Mouse (Mus musculus) brain, adult 2 months (tissue): Measurements from ENCODE around the gene S100a4.

ENCODE experiments used
- DNase-seq: peaks from one replicate; pipeline ENCODE4 v3.0.0; 2011; ENCODE audit warnings: low read depth, low spot score

S100a4 gene

DNA sequence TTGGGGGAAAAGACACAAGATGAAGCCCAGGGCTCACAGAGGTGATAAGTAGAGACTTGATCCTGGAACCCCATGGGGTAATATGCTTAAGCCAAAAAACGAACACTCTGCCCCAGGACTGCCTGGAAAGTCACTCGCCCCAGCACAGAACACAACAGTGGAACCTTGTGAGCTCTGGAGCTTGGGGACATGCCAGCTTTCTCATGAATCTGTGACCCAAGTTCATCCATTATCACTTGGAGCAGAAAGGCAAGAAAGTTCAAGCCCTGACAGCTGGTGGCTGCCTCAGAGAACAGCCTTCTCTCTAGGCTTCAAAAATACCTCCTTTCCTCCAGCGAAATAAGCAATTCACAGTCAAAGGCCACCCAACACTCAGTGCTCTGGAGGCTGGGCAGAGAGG lies 4.2 kb upstream of the S100a4 start:
- DNase-seq, result no peak

DNA sequence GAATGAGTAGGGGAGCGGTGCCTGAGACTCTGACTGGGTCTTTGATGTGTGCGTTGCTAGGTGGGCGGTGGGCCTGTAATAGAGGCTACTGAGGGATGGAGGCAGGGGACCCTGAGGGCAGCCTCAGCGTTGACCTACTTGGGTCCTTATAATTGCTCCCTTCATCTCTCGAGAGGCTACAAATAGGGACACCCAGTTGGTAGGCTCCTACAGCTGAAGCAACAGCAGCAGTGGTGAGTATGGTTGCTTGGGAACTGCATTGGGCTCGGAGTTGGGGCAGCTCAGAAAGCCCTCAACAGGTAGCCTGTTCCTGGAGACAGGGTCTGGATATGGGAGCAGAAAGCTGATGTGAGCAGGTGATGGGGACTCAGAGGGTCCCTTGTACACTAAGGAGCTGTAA lies 3.5 kb upstream of the S100a4 start:
- no peak for DNase-seq

DNA sequence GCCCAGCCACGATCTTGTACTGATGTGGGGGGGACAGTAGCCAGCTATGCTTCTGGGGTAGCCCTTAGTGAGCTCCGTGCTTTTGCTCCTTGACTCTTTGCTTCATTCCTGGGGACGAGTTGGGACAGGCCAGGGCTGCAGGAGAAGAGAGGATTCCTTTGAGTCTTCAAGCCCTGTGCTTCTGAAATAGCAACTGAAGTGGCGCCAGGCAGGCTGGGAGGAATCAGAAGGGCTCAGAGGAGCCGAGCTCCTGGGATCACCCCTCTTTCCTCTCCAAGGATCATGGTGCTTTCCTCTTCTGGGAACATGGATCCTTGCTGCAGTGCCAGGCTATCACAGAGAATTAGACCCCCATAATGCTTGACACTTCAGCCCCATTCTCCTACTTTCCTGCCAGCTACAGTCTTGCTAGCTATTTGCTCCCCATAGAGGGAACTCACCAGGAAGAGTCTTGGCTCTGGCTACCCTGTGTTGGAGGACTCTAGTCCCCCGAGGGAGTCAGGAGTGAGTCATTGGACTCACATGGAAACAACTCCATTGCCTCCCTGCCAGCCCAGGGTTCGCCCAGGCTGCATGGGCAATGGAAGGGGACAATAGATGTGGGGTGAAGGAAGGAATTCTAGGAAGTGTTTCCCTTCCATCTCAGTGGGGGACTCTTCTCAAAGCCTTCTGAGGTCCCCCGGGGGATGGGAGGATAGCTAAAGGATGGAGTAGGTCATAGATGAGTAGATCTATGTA lies 2.9 kb upstream of the S100a4 start:
- peak; percentile 51 for DNase-seq

DNA sequence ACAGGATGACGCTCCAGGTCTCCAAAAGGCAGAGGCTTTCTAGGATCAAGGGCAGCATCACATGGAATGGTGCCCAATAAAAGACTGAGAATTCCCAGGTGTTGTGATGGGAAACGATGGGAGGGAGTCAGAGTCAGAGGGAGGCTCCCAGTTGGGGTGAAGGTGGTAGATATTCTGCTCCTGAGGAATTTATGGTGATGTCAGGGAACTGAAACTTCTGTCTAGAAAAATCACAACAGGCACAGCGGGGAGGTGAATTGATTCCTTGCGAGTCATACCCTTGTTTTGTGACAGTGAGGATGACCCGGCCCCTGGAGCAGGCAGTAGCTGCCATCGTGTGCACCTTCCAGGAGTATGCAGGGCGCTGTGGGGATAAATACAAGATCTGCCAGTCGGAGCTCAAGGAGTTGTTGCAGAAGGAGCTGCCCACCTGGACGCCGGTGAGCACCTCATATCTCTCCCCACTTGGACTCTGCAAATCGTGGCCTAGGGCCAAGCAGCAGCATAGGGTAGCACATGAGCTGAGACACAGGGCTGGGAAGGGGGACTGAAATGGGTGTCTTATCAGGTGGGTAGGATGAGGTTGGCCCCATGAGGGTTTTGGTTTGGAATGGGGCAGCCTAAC lies 2.0 kb upstream of the S100a4 start, which contains the start of gene Gm42674:
TSS of gene Gm42674 (plus strand) at position 419 of the 625 bp plus-strand sequence.
- no peak for DNase-seq

DNA sequence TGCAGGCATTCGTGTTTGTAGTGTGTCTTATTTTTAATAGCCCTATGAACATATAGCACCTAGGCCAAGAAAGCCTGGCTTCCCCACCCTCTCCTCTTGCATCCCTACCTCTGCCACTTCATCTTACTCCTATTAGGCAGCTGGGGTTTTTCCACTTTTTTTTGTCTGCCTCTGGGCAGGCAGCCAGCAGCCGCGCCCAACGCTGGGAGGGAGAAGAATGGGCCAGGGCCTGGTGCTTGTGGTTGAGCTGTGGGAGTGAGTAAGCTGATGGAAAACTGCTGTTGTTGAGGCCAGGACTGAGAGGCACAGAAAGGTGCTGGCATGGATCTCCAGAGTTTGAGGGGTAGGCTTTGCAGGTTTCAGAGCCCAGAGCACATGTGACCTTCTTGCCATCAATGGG lies 845 bp downstream of the S100a4 start:
- DNase-seq, result peak; percentile 66

DNA sequence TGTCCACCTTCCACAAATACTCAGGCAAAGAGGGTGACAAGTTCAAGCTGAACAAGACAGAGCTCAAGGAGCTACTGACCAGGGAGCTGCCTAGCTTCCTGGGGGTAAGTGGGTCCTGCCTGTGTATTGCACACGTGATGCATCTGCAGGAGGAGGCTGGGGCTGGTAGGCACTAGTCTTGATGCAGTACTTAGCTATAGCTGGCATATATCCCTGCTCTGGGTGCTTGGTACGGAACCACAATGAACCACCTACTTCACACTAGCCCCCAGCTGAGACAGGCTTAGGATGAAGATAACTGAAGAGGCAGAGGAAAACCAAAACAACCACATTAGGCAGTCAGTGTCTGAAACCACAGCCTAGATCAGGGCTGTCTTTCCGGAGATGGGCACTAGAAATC lies 1.5 kb downstream of the S100a4 start:
- no peak for DNase-seq

DNA sequence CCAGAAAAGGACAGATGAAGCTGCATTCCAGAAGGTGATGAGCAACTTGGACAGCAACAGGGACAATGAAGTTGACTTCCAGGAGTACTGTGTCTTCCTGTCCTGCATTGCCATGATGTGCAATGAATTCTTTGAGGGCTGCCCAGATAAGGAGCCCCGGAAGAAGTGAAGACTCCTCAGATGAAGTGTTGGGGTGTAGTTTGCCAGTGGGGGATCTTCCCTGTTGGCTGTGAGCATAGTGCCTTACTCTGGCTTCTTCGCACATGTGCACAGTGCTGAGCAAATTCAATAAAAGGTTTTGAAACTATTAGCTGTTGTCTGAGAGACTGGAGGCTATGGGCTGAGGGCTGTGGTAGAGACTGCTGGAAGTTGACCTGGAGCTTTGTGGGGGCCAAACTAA lies 2.2 kb downstream of the S100a4 start:
- no peak for DNase-seq

DNA sequence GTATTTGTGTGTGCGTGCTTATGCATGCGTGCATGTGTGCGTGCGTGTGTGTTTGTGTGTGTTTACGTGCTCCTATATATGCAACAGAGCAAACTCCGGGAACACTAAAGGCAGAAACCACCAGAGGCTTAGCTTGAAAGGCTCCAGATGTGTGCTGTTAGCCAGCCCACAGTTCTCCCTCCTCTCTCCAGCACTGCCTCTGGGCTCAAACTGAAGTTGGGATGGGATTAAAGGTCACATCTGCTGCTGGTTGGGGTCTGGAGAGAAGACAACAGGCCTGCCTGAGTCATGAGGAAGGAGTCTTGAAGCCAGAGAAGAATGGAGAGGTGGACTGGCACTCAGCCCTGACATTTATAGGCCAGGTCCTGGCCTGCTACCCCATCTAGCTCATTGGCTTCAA lies 2.6 kb downstream of the S100a4 start:
- no peak for DNase-seq

DNA sequence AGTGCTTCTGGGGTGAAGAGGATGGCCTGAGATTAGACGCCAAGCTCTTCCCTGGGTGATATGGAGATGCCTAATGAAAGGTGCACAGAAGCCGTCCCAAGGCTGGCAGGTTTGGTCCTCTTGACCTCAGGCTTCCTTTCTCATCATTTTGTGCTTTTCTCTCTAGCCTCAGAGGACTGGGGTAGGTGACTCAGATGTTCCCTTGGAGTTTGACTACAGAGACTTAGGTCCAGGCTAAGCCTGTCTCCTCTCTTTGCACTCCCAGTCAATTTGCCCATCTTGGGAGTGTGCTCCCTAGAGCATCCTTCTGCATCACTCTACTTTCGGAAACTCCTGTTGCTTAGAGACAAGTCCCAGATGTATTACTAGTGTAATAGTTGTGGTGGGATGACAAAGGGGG lies 3.8 kb downstream of the S100a4 start:
- DNase-seq, result no peak

DNA sequence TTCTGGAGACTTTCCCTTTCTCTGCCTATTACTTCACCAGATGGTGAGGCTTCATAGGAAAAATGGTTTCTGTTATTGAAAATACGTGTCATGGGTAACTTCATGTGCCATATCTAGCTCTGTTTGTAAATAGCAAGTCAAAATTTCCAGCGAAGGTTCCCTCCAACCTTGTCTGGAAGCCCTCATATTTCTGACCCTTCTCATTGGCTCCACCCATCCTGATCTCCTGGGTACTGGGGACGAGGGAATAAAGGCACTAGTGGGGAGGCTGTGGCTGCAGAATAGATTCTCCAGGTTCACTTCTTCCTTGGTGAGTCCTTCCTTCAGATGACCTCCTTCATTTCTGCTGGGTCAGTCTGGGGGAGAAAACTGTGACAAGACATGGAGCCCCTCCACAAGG lies 4.7 kb downstream of the S100a4 start, which contains the start of gene S100a5:
TSS of gene S100a5 (plus strand) at position 301 of the 400 bp plus-strand sequence.
- DNase-seq, result no peak

DNA sequence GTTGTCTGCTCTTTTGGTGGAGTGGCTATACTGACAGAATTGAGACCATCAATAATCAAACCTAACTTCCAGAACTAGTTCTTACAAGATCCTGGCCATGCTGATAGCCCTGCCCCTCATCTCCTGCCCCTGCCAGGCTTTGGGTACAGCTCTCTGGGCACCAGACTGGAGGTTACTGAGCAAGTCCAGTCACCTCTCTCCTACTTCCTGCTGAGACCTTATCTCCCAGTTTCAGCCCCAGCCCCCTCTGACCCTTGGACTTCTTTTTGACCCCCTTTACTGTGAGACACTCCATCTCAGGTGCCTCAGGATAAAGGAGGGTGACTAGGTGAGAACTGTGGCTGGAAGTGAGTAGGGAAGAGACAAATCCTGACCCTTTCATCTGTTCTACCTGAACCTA lies 5.5 kb downstream of the S100a4 start:
- DNase-seq, result no peak

DNA sequence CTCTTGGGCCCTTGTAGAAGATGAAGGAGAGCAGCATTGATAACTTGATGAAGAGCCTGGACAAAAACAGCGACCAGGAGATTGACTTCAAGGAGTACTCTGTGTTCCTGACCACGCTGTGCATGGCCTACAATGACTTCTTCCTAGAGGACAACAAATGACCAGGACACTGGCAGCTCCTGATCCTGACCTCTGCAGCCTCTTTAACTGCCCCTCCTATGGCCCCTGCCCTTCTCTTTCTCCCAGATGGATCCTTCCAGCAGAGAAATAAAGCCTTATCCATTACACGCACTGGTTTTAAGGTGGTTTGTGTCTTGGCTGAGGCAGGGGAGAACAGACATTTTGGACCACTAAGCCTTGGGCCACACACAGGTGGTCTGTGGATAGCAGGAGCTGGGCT lies 7.9 kb downstream of the S100a4 start:
- no peak for DNase-seq

DNA sequence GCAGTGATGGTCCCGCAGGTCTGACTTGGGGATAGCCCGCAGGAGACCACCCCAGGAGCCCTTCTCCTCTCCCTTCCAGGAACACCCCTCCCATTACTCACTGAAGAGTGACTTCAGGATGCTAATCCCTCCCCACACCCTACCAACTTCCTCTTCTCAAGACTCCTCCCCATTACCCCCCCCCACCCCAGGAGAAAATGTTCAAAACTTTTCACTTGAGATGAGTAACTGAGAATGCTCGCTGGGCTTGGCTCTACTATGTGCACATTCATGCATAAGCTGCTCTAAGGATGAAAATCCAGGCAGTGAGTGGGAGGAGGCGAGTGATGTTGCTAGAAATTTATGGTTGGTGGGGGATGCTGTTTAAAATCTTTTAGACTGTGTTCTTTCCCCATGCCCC lies 8.5 kb downstream of the S100a4 start:
- DNase-seq, result peak; percentile 36

DNA sequence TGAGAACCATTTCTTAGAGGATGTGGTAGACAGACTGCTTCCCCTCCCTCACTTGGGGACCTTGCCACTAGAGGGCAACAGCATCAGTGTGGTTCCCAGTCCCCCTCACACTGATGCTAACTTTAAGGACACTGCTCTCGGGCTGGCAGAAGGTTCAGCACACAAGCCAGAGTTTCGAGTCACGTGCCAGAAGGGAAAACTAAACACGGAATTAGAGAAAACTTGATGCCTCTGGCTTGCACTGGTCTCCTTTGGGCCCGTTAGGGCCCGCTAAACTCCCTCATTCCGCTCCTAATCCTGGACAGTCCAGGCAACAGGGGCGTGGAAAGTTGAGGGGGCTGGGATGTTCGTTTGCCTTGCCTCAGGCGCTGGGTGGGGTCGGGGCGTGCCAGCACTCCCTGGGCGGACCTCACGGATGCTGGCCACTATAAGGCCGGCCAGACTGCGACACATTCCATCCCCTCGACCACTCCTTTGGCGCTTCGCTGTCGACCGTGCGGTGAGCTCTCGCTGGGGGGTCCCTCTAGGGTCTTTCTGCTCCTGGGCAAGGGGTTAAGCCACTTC lies 9.2 kb downstream of the S100a4 start, which contains the start of gene S100a6:
TSS of gene S100a6 (plus strand) at position 155 of the 564 bp plus-strand sequence.
- DNase-seq, result peak; percentile 66

DNA sequence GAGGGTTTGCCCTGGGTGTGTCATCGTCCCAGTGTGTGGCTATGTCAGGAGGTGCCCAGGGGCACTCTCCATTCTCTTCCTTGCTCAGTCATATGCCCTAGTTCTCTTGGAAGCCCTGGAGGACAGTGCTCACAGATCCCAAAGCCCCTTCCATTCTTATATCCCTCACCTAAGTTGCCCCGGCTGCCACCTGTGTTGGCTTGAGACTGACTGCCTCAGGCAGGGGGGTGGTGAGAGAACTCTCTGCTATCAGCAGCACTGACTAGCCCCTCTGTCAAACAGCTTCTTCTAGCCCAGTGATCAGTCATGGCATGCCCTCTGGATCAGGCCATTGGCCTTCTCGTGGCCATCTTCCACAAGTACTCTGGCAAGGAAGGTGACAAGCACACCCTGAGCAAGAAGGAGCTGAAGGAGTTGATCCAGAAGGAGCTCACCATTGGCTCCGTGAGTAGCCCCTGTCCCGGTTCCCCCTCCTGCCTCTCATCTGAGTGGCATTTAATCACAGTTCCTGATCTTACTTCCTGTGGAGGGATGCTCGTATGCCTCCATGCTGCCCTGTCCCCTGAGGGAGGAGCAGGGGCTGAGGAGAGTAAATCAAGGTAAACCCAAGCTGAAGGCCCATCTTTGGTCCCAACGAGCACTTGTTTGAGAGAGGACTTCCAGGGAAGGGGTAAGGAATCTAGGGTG lies 10.0 kb downstream of the S100a4 start:
- no peak for DNase-seq

DNA sequence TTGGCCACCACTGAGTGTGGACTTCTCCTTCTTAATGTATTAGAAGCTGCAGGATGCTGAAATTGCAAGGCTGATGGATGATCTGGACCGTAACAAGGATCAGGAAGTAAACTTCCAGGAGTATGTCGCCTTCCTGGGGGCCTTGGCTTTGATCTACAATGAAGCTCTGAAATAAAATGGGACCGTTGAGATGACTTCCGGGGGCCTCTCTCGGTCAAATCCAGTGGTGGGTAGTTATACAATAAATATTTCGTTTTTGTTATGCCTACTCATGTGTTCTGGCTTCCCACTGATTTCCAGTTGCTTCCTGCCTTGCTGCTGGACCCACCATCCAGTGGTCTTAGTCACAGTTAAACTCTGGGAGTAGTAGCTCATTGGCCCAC lies 10.6 kb downstream of the S100a4 start:
- no peak for DNase-seq

DNA sequence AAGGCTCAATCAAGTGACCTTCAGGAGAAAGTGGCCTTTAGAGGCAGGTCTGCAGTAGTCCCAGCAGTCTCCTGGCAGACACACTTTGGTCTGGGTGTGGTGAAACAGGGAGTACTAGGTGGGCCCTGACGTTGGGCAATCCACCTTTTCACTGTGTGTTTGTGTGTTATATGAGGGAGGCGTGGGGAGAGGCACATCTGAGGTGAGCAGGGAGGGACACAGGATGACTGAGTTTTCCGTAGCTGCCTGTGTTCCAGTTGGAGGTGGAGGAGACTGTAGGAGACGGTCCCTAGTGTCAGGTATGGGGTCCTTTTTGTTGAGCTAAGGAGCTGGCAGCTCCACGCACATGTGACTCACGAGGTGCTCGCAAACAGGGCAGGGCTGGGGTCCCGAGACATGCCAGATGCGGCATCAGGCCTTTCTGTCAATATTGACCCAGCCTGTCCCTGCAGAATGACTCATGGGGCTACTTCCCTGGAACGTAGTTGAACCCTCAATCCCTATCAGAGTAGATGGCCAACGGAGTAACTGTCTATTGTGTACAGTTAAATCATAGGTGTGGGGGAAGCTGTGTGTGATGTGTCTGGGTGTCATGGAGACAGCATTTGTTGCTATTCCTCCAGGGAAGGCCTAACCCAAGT lies 11.2 kb downstream of the S100a4 start:
- no peak for DNase-seq

DNA sequence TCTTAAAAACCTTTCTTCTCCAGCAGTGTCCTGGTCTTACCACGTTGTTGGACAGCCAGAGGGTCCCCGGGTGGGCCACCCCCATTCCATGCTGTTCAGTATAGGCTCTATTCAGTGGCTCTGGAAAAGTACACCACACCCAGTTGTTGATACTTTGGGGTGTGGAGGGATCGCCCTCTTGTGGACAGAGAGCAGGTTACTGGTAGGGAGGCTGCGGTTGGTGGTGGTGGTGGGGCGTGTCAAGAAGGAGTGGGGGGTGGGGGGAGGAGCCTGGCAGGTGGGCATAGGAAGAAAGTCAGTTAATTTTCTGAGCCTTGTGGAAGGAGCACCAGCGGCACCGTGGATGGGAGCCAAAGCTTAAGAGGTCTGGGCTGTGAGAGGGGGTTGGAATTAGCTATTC lies 11.8 kb downstream of the S100a4 start:
- DNase-seq, result peak; percentile 87

DNA sequence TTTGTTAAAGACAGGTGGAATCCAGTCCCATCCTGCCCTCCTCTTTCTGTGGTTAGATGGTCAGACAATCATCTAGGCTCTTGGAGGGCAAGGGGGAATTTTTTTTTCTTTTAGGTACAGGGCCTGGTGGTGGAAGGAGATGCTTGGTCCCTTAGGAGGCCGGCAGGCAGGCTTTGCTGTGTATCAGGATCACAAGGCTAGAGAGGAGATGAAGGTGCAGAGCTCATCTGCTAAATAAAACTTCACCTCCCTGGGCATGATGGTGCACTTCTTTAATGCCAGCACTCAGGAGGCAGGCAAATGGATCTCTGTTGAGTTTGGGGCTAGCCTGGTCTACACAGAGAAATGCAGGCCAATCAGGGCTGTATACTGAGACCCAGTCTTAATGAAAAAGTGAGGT lies 12.3 kb downstream of the S100a4 start:
- DNase-seq, result no peak

DNA sequence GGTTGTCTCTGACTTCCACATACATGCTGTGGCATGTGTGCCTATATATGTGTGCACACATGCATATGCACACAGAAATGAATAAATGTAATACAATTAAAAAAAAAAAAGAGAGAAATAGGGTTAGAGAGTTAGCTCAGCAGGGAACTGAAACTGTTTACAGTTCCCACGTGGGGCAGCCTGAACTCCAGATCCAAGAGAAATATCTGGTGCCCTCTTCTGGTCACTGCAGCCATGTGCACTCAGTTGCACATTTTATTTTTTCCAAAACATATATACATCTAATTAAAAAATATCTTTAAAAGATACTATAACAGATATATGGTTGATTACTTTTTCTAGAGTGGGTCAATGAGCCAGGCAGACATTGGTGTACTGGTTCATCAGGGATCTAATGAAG lies 14.0 kb downstream of the S100a4 start:
- no peak for DNase-seq

DNA sequence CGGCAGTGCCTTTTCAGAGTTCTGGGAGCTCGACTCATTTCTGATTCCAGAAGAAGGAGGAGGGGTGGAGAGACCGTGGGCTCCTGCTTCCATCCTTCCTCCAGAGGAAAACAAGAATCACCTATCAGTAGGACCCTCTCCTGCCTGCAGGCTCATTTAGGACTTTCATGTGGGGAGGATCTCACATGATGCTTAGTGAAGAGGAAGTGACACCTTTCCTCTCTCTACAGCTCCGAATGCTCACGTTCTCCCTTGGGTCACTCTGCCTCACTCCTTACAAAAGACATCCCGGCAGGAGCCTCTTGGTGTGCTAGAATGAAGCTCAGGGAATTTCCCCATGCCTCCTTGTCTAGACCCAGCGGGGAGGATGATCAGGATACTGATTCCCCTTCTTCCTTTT lies 18.0 kb downstream of the S100a4 start:
- DNase-seq, result no peak
